Mouse (Mus musculus): ENCODE measurements around the gene Aox1. TPM values are rescaled to one million over a fixed set of nuclear protein-coding genes. Genes with fewer than 3 reads are reported as not detected.

Gene Aox1
- total and polyA plus RNA-seq, 3 experiments = 0.04 to 0.24 TPM; not detected in 1

DNA sequence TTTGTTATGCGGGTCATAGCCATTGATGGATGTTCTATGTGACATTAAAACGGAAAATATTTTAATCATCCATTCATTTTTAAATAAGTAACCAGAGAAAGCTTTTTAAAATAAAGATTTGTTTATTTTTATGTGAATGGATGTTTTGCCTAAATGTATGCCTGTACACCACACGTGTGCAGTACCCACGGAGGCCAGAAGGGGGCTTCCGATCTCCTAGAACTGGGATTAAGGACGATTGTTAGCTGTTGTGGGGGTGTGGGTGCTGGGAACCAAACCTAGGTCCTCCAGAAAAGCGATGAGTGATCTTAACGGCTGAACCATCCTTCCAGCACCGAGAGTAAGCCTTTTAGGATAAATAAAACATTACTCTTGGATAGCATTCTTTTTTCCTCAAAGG, 109.3 kb downstream of the Aox1 start:
- TF ChIP-seq CTCF (IDR thresholded peaks at IDR 0.05 in 2 of 3, conservative IDR thresholded peaks at IDR 0.05 in 1 of 3; ENCODE audit: control insufficient read depth in 1 of 3, insufficient read depth in 1 of 3, low read depth in 2 of 3, low read length in 3 of 3, poor library complexity in 1 of 3, severe bottlenecking in 1 of 3) (peak in 2 of 3 experiments; percentile 23 to 34), MEF2A (IDR thresholded peaks at IDR 0.05; ENCODE audit: extremely low read depth, insufficient replicate concordance, low read depth, low read length, poor library complexity, severe bottlenecking) (no peak), TAL1 (IDR thresholded peaks at IDR 0.05; ENCODE audit: low read length) (no peak)
- no peaks in the 10 kb centered on the region for H3K36me3 ChIP-seq (ENCODE audit: control insufficient read depth in 1 of 2, insufficient read depth in 2 of 2, low read length in 2 of 2)
- no peak overlapping the region for H3K4me3 ChIP-seq (ENCODE audit: control insufficient read depth in 1 of 2, insufficient read depth in 1 of 2, low read depth in 2 of 2, low read length in 2 of 2)
- H3K27me3 ChIP-seq (ENCODE audit: control insufficient read depth in 1 of 2, insufficient read depth in 2 of 2, low read length in 2 of 2) = no peaks in the 10 kb centered on the region; a peak in 1 of 4 replicates
- H3K9me3 ChIP-seq (replicated peaks; ENCODE audit: insufficient read depth, low read length) = no peaks in the 10 kb centered on the region
- H3K9ac ChIP-seq (ENCODE audit: control insufficient read depth, low read depth, low read length, poor library complexity, severe bottlenecking) = no peak overlapping the region
- peak; percentile 13 for DNase-seq (ENCODE audit: low read depth, low spot score)
- no peaks in the 10 kb centered on the region for H3K79me2 ChIP-seq (ENCODE audit: control insufficient read depth, insufficient read depth, low read length, poor library complexity)
- no peak overlapping the region for H3K27ac ChIP-seq (ENCODE audit: control insufficient read depth, low read depth, low read length)
- H3K4me1 ChIP-seq (ENCODE audit: control insufficient read depth in 1 of 2, insufficient read depth in 2 of 2, low read length in 2 of 2) = no peaks in the 10 kb centered on the region

DNA sequence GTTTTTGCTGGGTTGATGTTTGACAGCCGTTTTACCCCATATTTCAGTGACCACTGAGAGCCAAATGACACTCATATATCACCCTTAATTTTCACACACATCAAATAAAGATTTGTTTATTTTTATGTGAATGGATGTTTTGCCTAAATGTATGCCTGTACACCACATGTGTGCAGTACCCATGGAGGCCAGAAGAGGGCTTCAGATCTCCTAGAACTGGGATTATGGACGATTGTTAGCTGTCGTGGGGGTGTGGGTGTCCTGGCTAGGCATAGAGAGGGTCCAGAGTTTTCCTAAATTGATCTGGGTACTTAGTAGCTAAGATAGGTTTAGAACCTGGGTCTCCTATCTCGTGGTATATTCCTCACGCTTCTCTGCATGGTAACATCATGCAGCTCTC, 110.9 kb downstream of the Aox1 start:
- TF ChIP-seq TAL1 (IDR thresholded peaks at IDR 0.05; ENCODE audit: low read length) = no peak
- TF ChIP-seq SMC3 (IDR thresholded peaks at IDR 0.05; ENCODE audit: low read depth, low read length) = 0 out of 2 replicates have a peak, but pooled peaks have one; percentile 8
- no peaks in the 10 kb centered on the region for H3K4me1 ChIP-seq (ENCODE audit: control insufficient read depth in 1 of 2, insufficient read depth in 2 of 2, low read length in 2 of 2)
- H3K4me3 ChIP-seq (ENCODE audit: control insufficient read depth in 1 of 2, insufficient read depth in 1 of 2, low read depth in 2 of 2, low read length in 2 of 2) = no peak overlapping the region
- no peaks in the 10 kb centered on the region for H3K79me2 ChIP-seq (ENCODE audit: control insufficient read depth, insufficient read depth, low read length, poor library complexity)
- no peak overlapping the region for H3K9ac ChIP-seq (ENCODE audit: control insufficient read depth, low read depth, low read length, poor library complexity, severe bottlenecking)
- H3K27ac ChIP-seq (ENCODE audit: control insufficient read depth, low read depth, low read length) = no peak overlapping the region
- no peaks in the 10 kb centered on the region for H3K9me3 ChIP-seq (replicated peaks; ENCODE audit: insufficient read depth, low read length)
- no peak for DNase-seq (ENCODE audit: low read depth, low spot score)
- H3K27me3 ChIP-seq (ENCODE audit: control insufficient read depth in 1 of 2, insufficient read depth in 2 of 2, low read length in 2 of 2) = no peaks in the 10 kb centered on the region; a peak in 1 of 4 replicates
- H3K36me3 ChIP-seq (ENCODE audit: control insufficient read depth in 1 of 2, insufficient read depth in 2 of 2, low read length in 2 of 2) = no peaks in the 10 kb centered on the region

DNA sequence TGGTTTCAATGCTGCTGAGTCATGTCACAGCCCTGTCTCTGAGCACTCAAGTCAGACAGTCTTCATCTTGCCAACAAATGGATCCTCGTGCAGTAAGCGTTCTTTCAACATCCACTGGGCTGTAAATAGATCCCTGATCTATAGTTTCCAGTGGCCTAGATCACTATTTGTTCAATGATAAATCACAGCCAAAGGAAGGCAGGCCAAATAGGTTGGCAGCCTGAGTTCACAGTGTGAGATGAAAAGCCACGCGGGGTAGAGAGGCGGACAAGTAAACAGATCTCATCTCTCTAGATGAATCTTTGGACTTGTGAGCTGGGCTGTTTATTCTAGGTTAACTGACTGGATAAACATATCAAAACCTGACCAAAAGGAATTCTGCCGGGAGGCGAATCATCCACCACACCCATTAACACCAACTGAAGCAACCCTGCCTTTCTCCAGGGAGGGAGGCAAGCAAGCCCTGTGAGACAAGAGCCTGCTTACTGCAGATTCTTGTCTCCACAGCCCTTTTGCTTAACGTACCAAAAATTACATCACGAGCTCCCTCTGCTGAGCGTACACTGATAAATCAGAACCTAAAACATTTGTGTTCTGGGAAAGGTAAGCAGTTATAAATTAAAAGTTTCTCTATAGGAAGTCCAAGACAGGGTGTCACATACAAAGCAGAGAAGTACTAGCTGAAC, 114.8 kb downstream of the Aox1 start:
- Histone ChIP-seq H3K27me3 (ENCODE audit: control insufficient read depth in 1 of 2, insufficient read depth in 2 of 2, low read length in 2 of 2) (no peaks in the 10 kb centered on the region; a peak in 1 of 4 replicates), H3K9me3 (replicated peaks; ENCODE audit: insufficient read depth, low read length) (no peaks in the 10 kb centered on the region), H3K36me3 (ENCODE audit: control insufficient read depth in 1 of 2, insufficient read depth in 2 of 2, low read length in 2 of 2) (no peaks in the 10 kb centered on the region), H3K9ac (ENCODE audit: control insufficient read depth, low read depth, low read length, poor library complexity, severe bottlenecking) (no peak overlapping the region), H3K4me1 (ENCODE audit: control insufficient read depth in 1 of 2, insufficient read depth in 2 of 2, low read length in 2 of 2) (no peaks in the 10 kb centered on the region), H3K79me2 (ENCODE audit: control insufficient read depth, insufficient read depth, low read length, poor library complexity) (no peaks in the 10 kb centered on the region), H3K27ac (ENCODE audit: control insufficient read depth, low read depth, low read length) (no peak overlapping the region), H3K4me3 (ENCODE audit: control insufficient read depth in 1 of 2, insufficient read depth in 1 of 2, low read depth in 2 of 2, low read length in 2 of 2) (no peak overlapping the region)
- DNase-seq (ENCODE audit: low read depth, low spot score) = no peak
- TF ChIP-seq TAL1 (IDR thresholded peaks at IDR 0.05; ENCODE audit: low read length) = no peak
- TF ChIP-seq NRF1 (IDR thresholded peaks at IDR 0.05; ENCODE audit: insufficient read depth, low read depth, low read length, poor library complexity, severe bottlenecking) = no peak
- TF ChIP-seq RAD21 (IDR thresholded peaks at IDR 0.05; ENCODE audit: low read depth, low read length) = no peak
- TF ChIP-seq MXI1 (IDR thresholded peaks at IDR 0.05; ENCODE audit: low read depth, low read length) = no peak
- TF ChIP-seq MAZ (IDR thresholded peaks at IDR 0.05; ENCODE audit: low read depth, low read length) = no peak
- no peak for TF ChIP-seq MAFK (IDR thresholded peaks at IDR 0.05; ENCODE audit: borderline replicate concordance, low read depth, low read length)
- no peak for TF ChIP-seq SIN3A (IDR thresholded peaks at IDR 0.05; ENCODE audit: low read length)
- TF ChIP-seq POLR2AphosphoS5 (IDR thresholded peaks at IDR 0.05; ENCODE audit: borderline replicate concordance, low read depth, low read length) = no peak
- TF ChIP-seq GABPA (IDR thresholded peaks at IDR 0.05; ENCODE audit: low read depth, low read length) = no peak
- TF ChIP-seq EP300 (IDR thresholded peaks at IDR 0.05; ENCODE audit: low read depth in 1 of 2, low read length in 2 of 2) = no peak
- TF ChIP-seq GATA1 (IDR thresholded peaks at IDR 0.05; ENCODE audit: low read depth, low read length) = no peak
- no peak for TF ChIP-seq MAX (IDR thresholded peaks at IDR 0.05; ENCODE audit: low read length)
- no peak for TF ChIP-seq HCFC1 (IDR thresholded peaks at IDR 0.05; ENCODE audit: low read depth, low read length)
- TF ChIP-seq RCOR1 (IDR thresholded peaks at IDR 0.05; ENCODE audit: low read depth, low read length) = no peak
- TF ChIP-seq ZC3H11A (IDR thresholded peaks at IDR 0.05; ENCODE audit: low read depth, low read length) = no peak
